Mouse (Mus musculus): ENCODE results near the gene Anp32b.

Gene Anp32b

DNA sequence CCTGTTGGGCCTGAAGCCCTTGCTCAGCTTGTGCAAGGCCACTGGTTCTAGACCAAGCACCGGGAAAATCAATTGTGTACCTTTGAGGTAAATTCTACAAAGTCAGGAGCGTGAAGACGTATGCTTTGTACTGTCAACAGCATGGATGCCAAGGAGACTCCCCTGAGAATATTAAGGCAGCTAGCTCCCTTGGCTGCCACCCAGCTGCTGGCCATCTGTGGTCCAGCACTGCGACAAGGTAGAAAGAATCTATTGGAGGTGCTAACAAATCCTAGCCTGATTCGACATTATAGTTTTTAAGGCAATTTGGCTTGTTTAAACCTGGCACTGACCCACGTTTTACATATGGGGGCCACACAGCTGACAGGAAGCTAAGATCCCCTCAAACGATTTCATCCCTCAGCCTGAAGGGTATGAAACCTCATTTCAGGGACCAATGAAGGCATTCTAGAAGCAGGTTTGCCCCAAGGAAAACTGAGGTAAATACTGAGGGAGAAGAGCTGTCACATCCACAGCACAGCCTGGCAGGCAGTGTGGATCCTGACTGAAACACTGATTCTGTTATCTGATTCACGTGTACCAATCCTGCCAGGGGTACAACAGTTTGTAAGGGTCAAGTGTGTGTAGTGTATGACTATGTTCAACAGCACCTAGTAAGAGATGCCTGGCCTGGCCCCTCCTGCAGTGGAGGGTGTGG is 54.8 kb downstream of the Anp32b start:
- DNase-seq = peak; percentile 57 to 60

DNA sequence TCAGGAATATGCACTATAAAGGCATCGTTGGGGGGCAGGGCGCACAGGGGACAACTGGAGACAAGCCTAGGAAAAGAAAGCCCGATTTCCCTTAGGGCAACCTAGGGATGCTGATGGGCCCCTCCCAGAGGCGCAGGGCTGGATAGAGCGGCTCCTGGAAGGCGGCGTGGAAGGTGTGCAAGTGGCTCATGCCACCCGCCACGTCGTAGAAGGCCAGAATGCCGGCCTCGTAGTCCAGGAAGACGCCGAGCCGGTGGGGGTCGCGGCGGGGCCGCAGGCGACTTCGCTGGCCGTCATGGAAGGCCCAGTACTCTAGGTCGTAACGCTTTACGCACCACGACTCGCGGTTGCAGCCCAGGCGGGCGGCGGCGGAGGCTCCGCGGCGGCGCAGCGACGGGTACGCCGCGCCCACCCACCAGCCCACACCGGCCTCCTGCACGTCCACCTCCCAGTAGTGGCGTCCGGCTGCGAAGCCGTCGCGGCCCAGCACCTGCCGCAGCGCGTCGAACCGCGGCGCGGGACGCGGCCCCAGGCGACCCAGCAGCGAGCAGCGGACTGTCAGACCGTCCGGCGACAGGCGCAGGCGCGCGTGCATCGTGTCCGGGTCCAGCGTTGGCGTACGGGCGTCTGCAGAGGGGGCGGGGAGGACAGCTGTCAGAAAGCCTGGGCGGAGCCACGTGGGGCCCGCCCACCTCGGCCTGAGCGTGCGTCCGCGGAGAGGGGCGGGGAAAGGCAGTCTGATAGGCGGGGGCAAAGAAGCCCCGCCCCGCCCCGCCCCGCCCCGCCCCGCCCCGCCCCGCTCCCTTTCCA is 56.3 kb downstream of the Anp32b start:
- peak; percentile 93 to 95 for DNase-seq

DNA sequence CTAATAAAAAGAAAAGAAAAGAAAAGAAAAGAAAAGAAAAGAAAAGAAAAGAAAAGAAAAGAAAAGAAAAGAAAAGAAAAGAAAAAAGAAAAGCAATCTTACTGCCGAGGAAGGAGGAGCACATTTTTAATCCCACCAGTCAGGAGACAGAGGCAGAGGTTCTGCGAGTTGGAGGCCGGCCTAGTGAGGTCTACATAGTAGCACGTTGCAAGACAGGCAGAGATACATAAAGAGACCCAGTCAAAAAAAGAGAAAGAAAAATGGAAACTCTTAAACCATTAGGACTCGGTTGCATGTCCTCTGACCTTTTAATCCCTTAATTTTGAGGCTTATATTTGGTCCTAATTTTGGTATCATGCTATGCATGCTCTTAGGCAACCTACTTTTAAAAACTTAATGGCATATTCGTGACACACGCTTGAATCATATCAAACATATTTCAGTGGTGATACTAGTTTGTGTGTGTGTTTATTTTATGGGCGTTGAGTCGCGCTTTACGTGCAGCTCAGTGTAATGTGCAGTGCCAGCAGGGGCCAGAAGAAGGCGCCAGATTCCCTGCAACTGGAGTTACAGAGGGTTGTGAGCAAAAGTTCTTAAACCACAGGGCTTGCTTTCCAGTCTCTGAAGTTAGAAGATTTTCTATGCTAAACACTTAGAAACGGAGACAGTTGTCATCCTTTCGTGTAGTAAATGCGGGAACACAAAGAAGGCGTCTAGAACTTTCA is 57.2 kb downstream of the Anp32b start:
- DNase-seq = peak; percentile 80 to 89

GRCm38 (mm10) chr4:46520491-46520890 is 69.8 kb downstream of the Anp32b start:
- DNase-seq = no peak

DNA sequence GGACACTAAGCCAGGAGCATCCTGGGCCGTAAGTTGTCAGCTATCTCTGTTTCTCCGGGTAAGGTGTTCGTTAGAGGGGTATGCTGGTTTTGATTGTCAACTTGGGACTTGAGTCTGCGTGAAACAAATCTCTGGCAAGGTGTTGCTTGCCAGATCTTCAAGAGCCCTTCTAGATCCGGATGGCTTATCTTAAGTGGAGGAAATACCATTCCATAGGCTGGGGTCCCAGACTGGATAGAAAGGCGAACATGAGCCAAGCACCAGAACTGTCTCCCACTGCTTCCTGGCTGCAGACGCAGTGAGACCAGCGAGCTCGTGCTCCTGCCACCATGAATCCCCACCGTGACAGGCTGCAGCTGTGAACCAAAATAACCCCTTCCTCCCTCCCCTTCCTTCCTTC is 70.8 kb downstream of the Anp32b start:
- DNase-seq = no peak
